Mouse (Mus musculus) heart, embryonic 11.5 days (tissue): ENCODE measurements around the gene Shisal1. TPM values are rescaled to one million over a fixed set of nuclear protein-coding genes. Genes with fewer than 3 reads are reported as not detected.

Source experiments
- ATAC-seq: fragments of 200-750 bp; cut with Nextera tagmentation; replicated peaks from 2 replicates; pipeline ENCODE4 v1.8.0; 2017; ENCODE audit warnings: moderate library complexity; ENCODE audit not compliant: insufficient number of reproducible peaks, low FRiP score, low TSS enrichment
- H3K27ac ChIP-seq: fragments of 300-500 bp; sonication (generic); 2 replicates; pipeline ENCODE4 v1.5.1; 2014; ENCODE audit warnings: mild to moderate bottlenecking, low read depth, low read length
- H3K27me3 ChIP-seq: fragments of 300-500 bp; sonication (generic); 2 replicates; pipeline ENCODE4 v1.6.1; 2014; ENCODE audit warnings: mild to moderate bottlenecking, low read length, mixed read lengths; ENCODE audit not compliant: control insufficient read depth, insufficient read depth
- H3K36me3 ChIP-seq: fragments of 300-500 bp; sonication (generic); 2 replicates; pipeline ENCODE4 v1.6.1; 2014; ENCODE audit warnings: mild to moderate bottlenecking, low read length, moderate library complexity, mixed read lengths; ENCODE audit not compliant: control insufficient read depth, insufficient read depth
- H3K4me1 ChIP-seq: fragments of 300-500 bp; sonication (generic); 2 replicates; pipeline ENCODE4 v1.6.1; 2014; ENCODE audit warnings: low read length; ENCODE audit not compliant: control insufficient read depth, insufficient read depth
- H3K4me2 ChIP-seq: fragments of 300-500 bp; sonication (generic); 2 replicates; pipeline ENCODE4 v1.6.1; 2014; ENCODE audit warnings: mild to moderate bottlenecking, moderate library complexity
- H3K4me3 ChIP-seq: fragments of 300-500 bp; sonication (generic); 2 replicates; pipeline ENCODE4 v1.5.1; 2014; ENCODE audit warnings: low read depth, low read length
- H3K9ac ChIP-seq: fragments of 300-500 bp; sonication (generic); 2 replicates; pipeline ENCODE4 v1.6.1; 2014; ENCODE audit warnings: mild to moderate bottlenecking, low read depth, low read length, moderate library complexity
- H3K9me3 ChIP-seq: fragments of 300-500 bp; sonication (generic); replicated peaks from 2 replicates; pipeline ENCODE4 v1.6.1; 2016; ENCODE audit warnings: low read length; ENCODE audit not compliant: control insufficient read depth
- WGBS: fragments of 180-500 bp; shearing (Covaris S2); extraction: QIAGEN DNeasy Blood & Tissue Kit; methylation state at CpG from one replicate; pipeline ENCODE4 v1.1.7; 2014; ENCODE audit not compliant: insufficient replicate concordance; 5-methylcytosine and 5-hydroxymethylcytosine counted together
- polyA plus RNA-seq: library from polyadenylated mRNA; unstranded; fragments of >200 nt; fragmentation: Nextera tagmentation; extraction: Ambion mirVana; gene quantifications from 2 replicates; pipeline ENCODE4 v1.2.1, GENCODE M21; 2014

The Shisal1 gene
- polyA plus RNA-seq, 1 experiment from 2014 or later, result 0.34 TPM

DNA sequence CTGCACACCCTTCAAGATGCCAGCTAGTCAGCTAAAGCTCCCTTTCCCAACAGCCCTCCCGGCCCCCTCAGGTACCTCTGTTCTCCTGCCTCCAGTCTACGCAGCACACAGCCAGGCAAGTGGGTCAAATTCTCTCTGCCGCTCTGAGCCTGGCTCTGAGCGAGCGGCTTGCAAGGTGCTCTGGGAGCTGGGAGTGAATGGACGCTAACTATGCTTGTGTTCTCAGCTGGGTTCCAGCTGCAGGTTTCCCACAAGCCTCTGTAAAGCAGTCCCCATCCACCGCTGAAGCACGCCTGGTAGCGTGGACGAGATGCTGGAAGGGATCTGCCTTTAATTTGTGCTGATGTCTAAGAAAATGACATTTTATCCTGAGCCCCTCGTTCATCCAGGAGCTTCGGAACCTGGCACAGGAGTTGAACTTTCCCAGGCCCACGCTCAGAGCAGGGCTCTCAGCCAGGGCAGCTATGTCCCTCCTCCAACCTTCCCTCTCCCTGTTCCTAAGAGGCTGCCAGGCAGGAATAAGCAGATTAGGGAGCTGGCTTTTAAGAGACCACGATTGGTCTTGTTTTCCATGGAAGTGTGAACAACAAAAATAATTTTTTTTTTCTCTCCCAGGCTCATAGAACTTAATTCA, 5.1 kb downstream of the Shisal1 start:
- Histone ChIP-seq H3K36me3 (no peaks in the 10 kb centered on the region), H3K9me3 (no peaks in the 10 kb centered on the region), H3K9ac (no peak overlapping the region), H3K4me3 (no peak overlapping the region), H3K4me1 (peaks cover 4% of the 10 kb centered on the region; the same call in 1 of the 2 replicates), H3K27me3 (peaks cover 63% of the 10 kb centered on the region), H3K27ac (no peak overlapping the region), H3K4me2 (no peak overlapping the region)
- 45% methylated on average over 14 of the region's 14 CpGs for WGBS
- no peak for ATAC-seq

DNA sequence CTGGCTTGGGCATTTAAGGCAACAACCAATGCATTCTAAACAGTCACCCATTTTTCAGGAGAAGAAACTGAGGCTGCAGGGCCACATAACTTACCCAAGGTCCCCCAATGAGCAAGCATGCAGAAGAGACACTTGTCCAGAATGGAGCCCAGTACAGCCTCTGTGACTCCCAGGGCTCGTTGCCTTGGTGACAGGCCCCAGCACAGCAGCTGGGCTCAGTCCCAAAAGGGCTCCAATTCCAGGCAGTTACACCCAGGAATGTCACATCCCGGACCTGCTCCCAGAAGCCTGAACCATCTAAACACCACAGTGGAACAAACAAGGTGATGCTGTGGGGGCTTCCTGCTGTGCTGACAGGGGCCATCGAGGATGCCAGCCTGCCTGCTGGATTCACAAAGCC, 6.1 kb downstream of the Shisal1 start:
- Histone ChIP-seq H3K9ac (no peak overlapping the region), H3K27ac (no peak overlapping the region), H3K4me2 (no peak overlapping the region), H3K4me1 (peaks cover under 1% of the 10 kb centered on the region; the same call in 1 of the 2 replicates), H3K9me3 (no peaks in the 10 kb centered on the region), H3K4me3 (no peak overlapping the region), H3K36me3 (no peaks in the 10 kb centered on the region), H3K27me3 (peaks cover 56% of the 10 kb centered on the region)
- no peak for ATAC-seq
- WGBS, result 69% methylated on average over 3 of the region's 3 CpGs

DNA sequence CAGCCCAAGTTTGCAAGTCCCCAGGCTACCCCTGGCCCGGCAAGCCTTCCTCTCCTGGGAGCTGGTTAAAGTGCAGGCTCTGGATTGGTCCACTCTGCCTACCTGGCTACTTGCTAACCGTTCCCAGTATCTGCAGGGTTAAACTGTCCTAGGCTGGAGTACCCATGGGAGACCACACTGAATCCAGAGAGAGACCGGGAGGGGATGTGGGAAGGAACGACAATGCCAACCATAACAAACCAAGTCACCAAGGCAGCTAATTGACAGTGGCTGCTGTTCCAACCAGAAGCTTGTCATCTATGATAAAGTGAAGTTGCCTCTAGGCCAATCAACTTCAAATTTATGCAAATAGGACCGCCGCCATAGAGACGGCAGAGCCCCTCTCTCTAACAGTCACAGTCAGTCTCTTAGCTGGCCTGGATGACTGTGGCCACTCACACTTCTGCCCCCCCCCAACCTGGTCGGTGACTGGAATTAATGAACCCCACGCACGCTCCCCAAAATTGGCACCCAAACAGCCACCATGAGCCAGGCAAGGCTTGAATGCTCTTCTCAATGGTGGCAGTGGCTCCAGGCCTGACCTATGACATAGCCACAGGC, 13.2 kb downstream of the Shisal1 start:
- no peaks in the 10 kb centered on the region for H3K4me1 ChIP-seq
- no peaks in the 10 kb centered on the region; the same call in none of the 2 replicates for H3K27me3 ChIP-seq
- WGBS, result 77% methylated on average over 10 of the region's 10 CpGs
- no peaks in the 10 kb centered on the region for H3K9me3 ChIP-seq
- H3K36me3 ChIP-seq, result no peaks in the 10 kb centered on the region
- no peak overlapping the region for H3K9ac ChIP-seq
- no peak for ATAC-seq
- H3K4me3 ChIP-seq, result no peak overlapping the region
- no peak overlapping the region for H3K27ac ChIP-seq
- no peak overlapping the region for H3K4me2 ChIP-seq

DNA sequence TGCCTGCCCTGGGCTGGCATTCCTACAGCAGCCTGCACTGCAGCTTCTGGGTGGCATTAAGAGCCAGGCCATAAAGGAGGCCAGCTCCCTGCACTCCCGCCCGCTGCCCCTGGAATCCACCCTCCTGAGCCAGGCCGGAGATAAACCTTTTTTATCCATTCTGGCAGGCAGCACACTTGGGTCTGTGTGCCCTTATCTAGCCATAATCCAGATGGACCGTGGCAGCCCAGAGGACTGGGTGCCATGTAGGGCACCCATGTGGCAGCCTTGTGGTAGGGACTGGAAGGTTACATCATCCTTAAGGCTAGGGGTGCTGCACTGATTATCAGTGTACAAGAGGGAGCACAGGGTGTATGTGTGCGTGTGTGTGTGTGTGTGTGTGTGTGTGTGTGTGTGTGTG, 16.4 kb downstream of the Shisal1 start:
- H3K36me3 ChIP-seq, result no peaks in the 10 kb centered on the region
- H3K4me3 ChIP-seq, result no peak overlapping the region
- H3K9ac ChIP-seq, result no peak overlapping the region
- H3K27me3 ChIP-seq, result peaks cover 4% of the 10 kb centered on the region
- ATAC-seq, result no peak
- no peak overlapping the region for H3K4me2 ChIP-seq
- no peaks in the 10 kb centered on the region for H3K4me1 ChIP-seq
- no peak overlapping the region for H3K27ac ChIP-seq
- 60% methylated on average over 5 of the region's 5 CpGs for WGBS
- H3K9me3 ChIP-seq, result no peaks in the 10 kb centered on the region

DNA sequence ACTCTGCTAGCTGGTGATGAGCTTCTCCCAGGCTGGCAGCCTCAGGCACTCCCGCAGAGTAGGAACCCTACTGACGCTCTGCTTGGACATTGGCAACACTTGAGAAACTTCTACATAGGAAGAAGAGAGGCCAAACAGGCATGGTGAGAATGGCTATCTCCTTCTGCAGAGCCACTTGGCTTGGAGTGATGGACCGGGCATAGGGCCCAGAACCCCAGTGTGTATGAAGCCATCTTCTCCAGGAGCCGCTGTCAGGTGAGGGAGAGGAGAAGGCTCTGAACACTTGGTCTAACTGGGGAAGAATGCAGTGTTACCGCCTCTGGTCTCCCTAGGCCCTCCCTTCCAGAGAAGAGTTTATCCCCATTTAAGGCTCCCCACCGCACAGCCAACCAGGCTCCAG, 19.3 kb downstream of the Shisal1 start:
- Histone ChIP-seq H3K9me3 (no peaks in the 10 kb centered on the region), H3K4me1 (peaks cover 5% of the 10 kb centered on the region; the same call in 1 of the 2 replicates), H3K4me3 (no peak overlapping the region), H3K9ac (no peak overlapping the region), H3K36me3 (no peaks in the 10 kb centered on the region), H3K27ac (no peak overlapping the region), H3K27me3 (peaks cover 4% of the 10 kb centered on the region), H3K4me2 (no peak overlapping the region)
- WGBS, result 88% methylated on average over 6 of the region's 6 CpGs
- no peak for ATAC-seq

DNA sequence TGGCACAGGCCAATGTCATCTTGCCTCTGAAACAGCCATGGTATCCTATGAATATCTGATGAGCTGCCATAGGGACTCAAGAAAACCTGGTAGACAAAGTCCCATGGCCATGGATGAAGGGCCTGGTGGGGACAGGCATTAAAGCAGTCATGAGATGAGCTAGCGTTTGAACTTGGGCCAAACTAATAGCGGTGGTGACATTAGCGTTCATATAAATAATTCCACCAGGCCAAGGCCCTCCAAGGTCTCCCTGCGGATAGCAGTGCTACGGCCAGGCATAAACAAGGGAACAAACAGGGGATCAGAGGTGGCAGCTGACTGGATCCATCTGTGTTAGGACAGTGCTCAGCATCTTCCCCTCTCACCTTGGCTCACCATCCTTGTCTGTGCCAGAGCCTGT, 21.2 kb downstream of the Shisal1 start:
- WGBS, result 82% methylated on average over 5 of the region's 5 CpGs
- Histone ChIP-seq H3K4me1 (peaks cover 5% of the 10 kb centered on the region; the same call in 1 of the 2 replicates), H3K4me3 (no peak overlapping the region), H3K9ac (no peak overlapping the region), H3K9me3 (no peaks in the 10 kb centered on the region), H3K36me3 (no peaks in the 10 kb centered on the region), H3K27ac (no peak overlapping the region), H3K4me2 (no peak overlapping the region), H3K27me3 (peaks cover 7% of the 10 kb centered on the region)
- ATAC-seq, result no peak

DNA sequence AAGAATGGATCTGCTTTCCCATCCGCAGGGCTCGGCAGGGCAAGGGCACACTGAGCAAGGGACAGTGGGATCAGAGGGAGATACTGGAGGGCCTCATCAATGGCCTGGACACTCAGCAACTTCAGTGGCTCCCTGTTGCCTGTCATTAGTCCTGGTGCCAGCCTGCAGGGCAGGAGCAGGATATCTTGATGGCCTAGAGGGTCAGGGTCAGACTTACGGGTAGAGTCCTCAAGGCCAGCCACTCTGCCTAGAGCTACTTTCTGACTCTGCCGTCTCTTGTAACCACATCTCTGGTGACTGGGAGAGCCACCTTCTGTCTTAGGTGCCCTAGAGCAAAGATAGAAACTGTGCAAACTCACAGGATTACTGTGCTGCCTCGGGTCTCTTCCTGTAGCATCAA, 23.1 kb downstream of the Shisal1 start:
- no peak for ATAC-seq
- Histone ChIP-seq H3K4me3 (no peak overlapping the region), H3K9ac (no peak overlapping the region), H3K36me3 (no peaks in the 10 kb centered on the region), H3K4me1 (peaks cover 5% of the 10 kb centered on the region; the same call in 1 of the 2 replicates), H3K27ac (no peak overlapping the region), H3K9me3 (no peaks in the 10 kb centered on the region), H3K27me3 (peaks cover 21% of the 10 kb centered on the region), H3K4me2 (no peak overlapping the region)
- 63% methylated on average over 5 of the region's 5 CpGs for WGBS

DNA sequence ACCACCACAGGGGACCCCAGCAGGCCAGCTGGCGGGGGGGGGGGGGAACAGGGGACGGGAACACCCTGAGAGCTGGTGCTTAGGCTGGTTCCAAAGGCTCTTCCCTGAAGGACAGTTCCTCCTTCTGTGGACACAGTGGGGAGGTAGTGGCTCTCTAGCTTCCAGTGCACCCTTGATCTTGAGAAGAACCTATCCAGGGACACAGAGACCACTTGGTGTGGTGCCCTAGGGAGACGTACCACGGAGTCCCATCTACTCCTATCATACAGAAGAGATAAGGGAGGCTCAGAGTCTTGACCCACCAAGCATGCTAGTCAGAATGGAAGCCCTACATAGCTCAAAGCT, 28.7 kb downstream of the Shisal1 start:
- H3K9me3 ChIP-seq, result no peaks in the 10 kb centered on the region
- no peaks in the 10 kb centered on the region for H3K36me3 ChIP-seq
- H3K27me3 ChIP-seq, result peaks cover 35% of the 10 kb centered on the region
- WGBS, result 14% methylated on average over 4 of the region's 4 CpGs
- no peak overlapping the region for H3K27ac ChIP-seq
- no peaks in the 10 kb centered on the region for H3K4me1 ChIP-seq
- H3K4me2 ChIP-seq, result no peak overlapping the region
- no peak overlapping the region for H3K9ac ChIP-seq
- H3K4me3 ChIP-seq, result no peak overlapping the region
- ATAC-seq, result no peak
